Mouse (Mus musculus): ENCODE measurements around the gene Lrrc49.

DNA sequence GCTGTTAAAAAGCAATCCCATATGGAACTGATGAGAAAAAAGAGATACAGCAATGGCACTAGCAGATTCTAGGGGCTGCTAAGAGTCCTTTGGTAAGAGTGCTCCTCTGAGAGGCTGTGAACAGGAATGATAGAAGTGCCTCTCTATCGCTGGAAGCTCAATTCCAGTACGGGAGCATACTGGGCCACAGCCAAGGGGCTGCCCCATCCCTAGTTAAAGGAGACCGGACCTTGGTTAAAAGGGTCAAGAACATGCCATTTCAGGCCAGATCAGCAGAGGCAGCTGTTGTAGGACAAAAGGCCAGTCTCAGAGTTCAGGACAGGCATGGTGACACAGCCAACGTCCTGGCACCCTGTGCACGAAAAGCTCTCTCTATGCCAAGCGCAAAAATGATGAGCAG lies 26.2 kb upstream of the Lrrc49 start:
- no peak for TF ChIP-seq CTCF (IDR thresholded peaks at IDR 0.05; ENCODE audit: low read depth)
- no peak for TF ChIP-seq EP300 (IDR thresholded peaks at IDR 0.05; ENCODE audit: low read depth)
